Comparison of ENCODE assay signal across 19 mouse cellular contexts in genomic region chr10:17656872-17657482, GRCm38 (mm10).
DNase-seq lines count a peak whose midpoint lies in the region; ATAC-seq and TF ChIP-seq lines count a peak whose summit lies in the region.
"Had no signal": no experiment of that assay in that cellular context is flagged by ENCODE, and none has a peak within 500 bp of the region (broad histone marks: within the 10 kb centered on the region; RNA-seq: fewer than 3 reads in every experiment).

No protein-coding gene starts in this region.

- peak overlapping the region; percentile 45 for H3K27ac ChIP-seq in hindbrain, embryonic 10.5 days
- H3K27ac ChIP-seq in hindbrain, embryonic 13.5 days, result no peak overlapping the region
- H3K27ac ChIP-seq in embryonic fibroblast, embryonic 13.5 days (ENCODE audit: insufficient read depth, low read length), result peak overlapping the region; percentile 13; the same call in 1 of the 2 replicates
- H3K27ac ChIP-seq in intestine, embryonic 15.5 days, result no peak overlapping the region
- H3K27ac ChIP-seq: hindbrain, embryonic 12.5 days; limb, embryonic 10.5 days; neural tube, embryonic 15.5 days; stomach, embryonic 15.5 days had no signal

- H3K9ac ChIP-seq in hindbrain, embryonic 13.5 days, result no peak overlapping the region
- no peak overlapping the region for H3K9ac ChIP-seq in intestine, embryonic 15.5 days
- H3K9ac ChIP-seq: hindbrain, embryonic 12.5 days; neural tube, embryonic 15.5 days; stomach, embryonic 15.5 days had no signal

- H3K27me3 ChIP-seq in hindbrain, embryonic 10.5 days (ENCODE audit: insufficient read depth, poor library complexity, severe bottlenecking), result no peaks in the 10 kb centered on the region
- no peaks in the 10 kb centered on the region for H3K27me3 ChIP-seq in hindbrain, embryonic 13.5 days
- no peaks in the 10 kb centered on the region for H3K27me3 ChIP-seq in intestine, embryonic 15.5 days (replicated peaks)
- H3K27me3 ChIP-seq: CH12.LX; hindbrain, embryonic 12.5 days; neural tube, embryonic 15.5 days; stomach, embryonic 15.5 days had no signal

- no peak for TF ChIP-seq POLR2A in lung, adult 2 months (IDR thresholded peaks at IDR 0.05; ENCODE audit: borderline replicate concordance, extremely low read depth, low read depth, low read length)
- no peak for TF ChIP-seq POLR2A in embryonic fibroblast, embryonic 13.5 days (IDR thresholded peaks at IDR 0.05; ENCODE audit: low read depth, low read length)

- H3K4me3 ChIP-seq in hindbrain, embryonic 10.5 days, result no peak overlapping the region
- no peak overlapping the region for H3K4me3 ChIP-seq in hindbrain, embryonic 13.5 days
- H3K4me3 ChIP-seq in lung, adult 2 months (replicated peaks; ENCODE audit: extremely low read depth, low read depth, low read length), result no peak overlapping the region
- no peak overlapping the region for H3K4me3 ChIP-seq in embryonic fibroblast, embryonic 13.5 days (ENCODE audit: insufficient read depth, low read length)
- no peak overlapping the region for H3K4me3 ChIP-seq in intestine, embryonic 15.5 days (replicated peaks)
- H3K4me3 ChIP-seq: hindbrain, embryonic 12.5 days; limb, embryonic 10.5 days; neural tube, embryonic 15.5 days; stomach, embryonic 15.5 days had no signal

- DNase-seq in hindbrain, embryonic 10.5 days (ENCODE audit: low spot score), result peak; percentile 32
- peak; percentile 58 for DNase-seq in lung, postnatal 10 days
- DNase-seq in lung, adult 2 months, result no peak
- DNase-seq in thymus, postnatal 36 days, result peak; percentile 14 to 25
- DNase-seq: cerebellum, adult 9-10 months; gastrocnemius, postnatal 14 days; kidney, adult 9 months; midbrain, embryonic 14.5 days; right cerebral cortex, postnatal 14 days had no signal

- 11% methylated on average over 8 of the region's 8 CpGs for WGBS in hindbrain, embryonic 10.5 days
- WGBS in hindbrain, embryonic 13.5 days, result 10% methylated on average over 8 of the region's 8 CpGs
- 26% methylated on average over 8 of the region's 8 CpGs for WGBS in lung, adult 2 months
- 51% methylated on average over 8 of the region's 8 CpGs for WGBS in intestine, embryonic 15.5 days

- no peak overlapping the region for H3K4me2 ChIP-seq in hindbrain, embryonic 13.5 days
- no peak overlapping the region for H3K4me2 ChIP-seq in intestine, embryonic 15.5 days (replicated peaks)
- H3K4me2 ChIP-seq: hindbrain, embryonic 12.5 days; stomach, embryonic 15.5 days had no signal

- H3K36me3 ChIP-seq in hindbrain, embryonic 10.5 days, result no peaks in the 10 kb centered on the region
- no peaks in the 10 kb centered on the region for H3K36me3 ChIP-seq in hindbrain, embryonic 13.5 days
- H3K36me3 ChIP-seq in intestine, embryonic 15.5 days, result no peaks in the 10 kb centered on the region
- H3K36me3 ChIP-seq: hindbrain, embryonic 12.5 days; limb, embryonic 10.5 days; neural tube, embryonic 15.5 days; stomach, embryonic 15.5 days had no signal

- no peaks in the 10 kb centered on the region for H3K9me3 ChIP-seq in hindbrain, embryonic 10.5 days
- no peaks in the 10 kb centered on the region for H3K9me3 ChIP-seq in hindbrain, embryonic 13.5 days
- H3K9me3 ChIP-seq in intestine, embryonic 15.5 days, result no peaks in the 10 kb centered on the region
- H3K9me3 ChIP-seq: hindbrain, embryonic 12.5 days; limb, embryonic 10.5 days; neural tube, embryonic 15.5 days; stomach, embryonic 15.5 days had no signal

- no peak for ATAC-seq in hindbrain, embryonic 13.5 days (ENCODE audit: low FRiP score)
- no peak for ATAC-seq in intestine, embryonic 15.5 days
- no peak for ATAC-seq in inflammation-experienced regulatory T-cells, adult 6 months
- ATAC-seq: forebrain, embryonic 16.5 days had no signal

- H3K4me1 ChIP-seq in hindbrain, embryonic 10.5 days (replicated peaks), result peaks cover 43% of the 10 kb centered on the region
- H3K4me1 ChIP-seq in hindbrain, embryonic 13.5 days (replicated peaks), result peaks cover 9% of the 10 kb centered on the region
- no peaks in the 10 kb centered on the region; the same call in 1 of the 2 replicates for H3K4me1 ChIP-seq in lung, adult 2 months (ENCODE audit: control insufficient read depth, insufficient read depth, low read length)
- peaks cover 18% of the 10 kb centered on the region for H3K4me1 ChIP-seq in embryonic fibroblast, embryonic 13.5 days (ENCODE audit: control insufficient read depth, insufficient read depth, low read length)
- H3K4me1 ChIP-seq in intestine, embryonic 15.5 days (replicated peaks), result peaks cover 5% of the 10 kb centered on the region; the same call in 1 of the 2 replicates
- H3K4me1 ChIP-seq: stomach, embryonic 15.5 days had no signal

- no peak for TF ChIP-seq CTCF in lung, adult 2 months (IDR thresholded peaks at IDR 0.05; ENCODE audit: insufficient read depth, low read length)
- no peak for TF ChIP-seq CTCF in embryonic fibroblast, embryonic 13.5 days (IDR thresholded peaks at IDR 0.05; ENCODE audit: borderline replicate concordance, insufficient read depth, low read length)

Comparison
In these comparisons a context has a peak if more than half of its experiments do, and no peak if none do; other contexts are left out.
1. H3K27ac ChIP-seq: peak in hindbrain, embryonic 10.5 days (single experiment) and embryonic fibroblast, embryonic 13.5 days (single experiment); none in hindbrain, embryonic 13.5 days (single experiment) and intestine, embryonic 15.5 days (single experiment).